Mouse (Mus musculus) spleen, embryonic (tissue): ENCODE measurements at regions not wholly inside any gene's neighbourhood (a gene's known extent, or its start where the extent isn't known, plus 50 kb on each side); places are given as distances from the start of the nearest gene placed in this dataset.

Source experiments
- CTCF ChIA-PET: fragments of 350-600 bp; sonication (Branson Sonifier 250); formaldehyde crosslinking; loops from one replicate; lab custom pipeline; 2022; lab: Charles Lee

DNA sequence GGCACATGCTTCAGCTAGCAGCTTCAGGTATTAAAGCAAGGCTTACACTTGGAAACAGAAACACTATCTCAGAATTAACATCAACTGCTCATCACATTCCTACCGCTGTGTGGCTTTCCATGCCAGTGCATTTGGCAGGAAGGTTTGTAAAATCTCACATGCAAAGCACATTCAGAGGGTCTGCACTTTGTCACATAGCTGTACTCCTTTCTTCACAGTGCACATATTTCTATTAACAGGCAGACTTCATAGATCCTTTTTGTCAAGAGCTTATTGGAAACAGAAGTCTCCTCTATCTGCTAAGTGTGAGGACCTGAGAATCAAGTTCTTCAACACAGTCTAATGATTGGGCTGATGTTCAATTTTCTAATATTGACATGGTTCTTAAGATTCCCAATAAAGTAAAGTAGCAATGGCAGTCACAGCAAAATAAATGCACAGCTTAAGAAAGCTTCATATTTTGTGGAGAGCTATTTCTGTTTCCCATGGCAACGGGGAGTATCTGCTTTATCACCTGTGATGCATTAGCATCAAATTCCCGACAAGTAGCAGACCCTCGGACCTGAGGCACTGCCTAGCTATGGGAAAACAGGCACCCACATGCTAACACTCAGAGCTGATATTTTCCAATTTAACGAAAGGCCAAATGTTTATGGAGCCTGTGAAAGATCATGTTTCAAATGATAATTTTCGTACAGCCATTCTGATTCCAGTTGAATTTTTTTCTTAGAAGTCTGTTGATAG, 876.8 kb upstream of the Igfbp7 start:
- CTCF ChIA-PET, result interaction anchor here (0.7 kb wide), 1 partner anchor 11 kb away, joined by 3 read pairs; no protein-coding TSS in a partner anchor

DNA sequence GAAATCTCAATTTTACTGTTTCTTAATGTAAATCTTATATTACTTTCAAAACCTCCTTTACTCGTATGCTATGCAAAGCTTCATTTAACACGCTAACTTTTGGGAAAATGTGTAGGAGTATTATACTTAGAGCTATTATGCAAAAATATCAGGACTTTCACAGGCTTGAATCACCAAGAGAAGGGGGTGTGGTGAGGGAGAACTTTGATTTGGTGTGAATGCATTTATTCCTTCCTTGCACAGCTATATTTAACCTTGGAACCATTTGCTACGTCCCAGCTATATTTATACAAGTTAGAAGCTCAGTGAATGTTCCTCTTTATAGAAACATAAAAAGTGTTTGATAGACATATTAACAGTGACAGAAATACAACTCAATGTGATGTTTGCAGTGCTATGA, 843.6 kb upstream of the Igfbp7 start:
- CTCF ChIA-PET, result no interaction called here

DNA sequence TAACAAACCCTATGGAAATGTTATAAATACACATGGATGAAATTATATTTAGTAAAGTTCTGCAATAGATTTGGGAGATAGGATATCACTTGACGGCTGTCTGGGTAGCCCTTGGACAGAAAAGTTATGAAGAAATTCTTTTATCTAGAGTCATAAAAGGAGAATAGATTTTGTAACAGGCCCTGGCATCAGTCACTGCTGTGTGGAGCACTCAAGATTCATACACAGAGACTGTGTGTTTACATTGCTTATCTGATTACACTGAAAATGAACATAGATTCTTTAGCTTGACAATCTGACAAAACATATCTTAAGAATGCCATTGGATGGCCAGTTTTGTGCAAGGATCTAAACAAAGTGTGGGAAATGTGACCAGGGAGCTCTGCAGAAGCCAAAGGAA, 805.9 kb upstream of the Igfbp7 start:
- CTCF ChIA-PET, result no interaction called here
